Mouse (Mus musculus): ENCODE data around the gene Smyd1. TPM values are rescaled to one million over a fixed set of nuclear protein-coding genes. Genes with fewer than 3 reads are reported as not detected.
"Not testable (repeated sequence)": the region's sequence is repeated elsewhere in the genome, so short reads cannot be mapped to it uniquely, and the experiment has no call there.

Gene Smyd1
- polyA plus RNA-seq, 1 experiment from 2014 or later: 1.6 TPM

GRCm38 (mm10) chr6:71268929-71269685, 52.9 kb downstream of the Smyd1 start:
- H3K4me1 ChIP-seq (ENCODE audit: control insufficient read depth, insufficient read depth, low read length): peaks cover 3% of the 10 kb centered on the region; the same call in 1 of the 2 replicates
- H3K36me3 ChIP-seq (replicated peaks; ENCODE audit: control insufficient read depth, insufficient read depth, low read depth, low read length): no peaks in the 10 kb centered on the region
- H3K27ac ChIP-seq (replicated peaks; ENCODE audit: low read depth, low read length): no peak overlapping the region
- H3K9ac ChIP-seq (replicated peaks; ENCODE audit: low read length): no peak overlapping the region
- H3K27me3 ChIP-seq (ENCODE audit: control insufficient read depth, insufficient read depth, low read length): no peaks in the 10 kb centered on the region
- H3K9me3 ChIP-seq (replicated peaks; ENCODE audit: control insufficient read depth, low read length): no peaks in the 10 kb centered on the region
- 64% methylated on average over 7 of the region's 7 CpGs for WGBS
- H3K4me3 ChIP-seq (ENCODE audit: low read depth, low read length): no peak overlapping the region
- H3K4me2 ChIP-seq (ENCODE audit: low read depth, low read length): no peak overlapping the region
- ATAC-seq (replicated peaks; ENCODE audit: insufficient number of reproducible peaks, low FRiP score, low TSS enrichment, low read depth): no peak
- DNase-seq (ENCODE audit: low spot score): peak; percentile 37

- H3K4me2 ChIP-seq (ENCODE audit: low read depth, low read length); H3K4me3 ChIP-seq (ENCODE audit: low read depth, low read length); H3K27me3 ChIP-seq (ENCODE audit: control insufficient read depth, insufficient read depth, low read length); H3K4me1 ChIP-seq (ENCODE audit: control insufficient read depth, insufficient read depth, low read length); DNase-seq (ENCODE audit: low spot score); ATAC-seq (replicated peaks; ENCODE audit: insufficient number of reproducible peaks, low FRiP score, low TSS enrichment, low read depth); H3K27ac ChIP-seq (replicated peaks; ENCODE audit: low read depth, low read length); H3K9ac ChIP-seq (replicated peaks; ENCODE audit: low read length); H3K9me3 ChIP-seq (replicated peaks; ENCODE audit: control insufficient read depth, low read length); H3K36me3 ChIP-seq (replicated peaks; ENCODE audit: control insufficient read depth, insufficient read depth, low read depth, low read length): not testable (repeated sequence)
- WGBS: 82% methylated on average over 7 of the region's 7 CpGs
Observed at GRCm38 (mm10) chr6:71267603-71268002, 54.4 kb downstream of the Smyd1 start.

- Histone ChIP-seq H3K4me3 (ENCODE audit: low read depth, low read length) (no peak overlapping the region), H3K4me2 (ENCODE audit: low read depth, low read length) (no peak overlapping the region), H3K27me3 (ENCODE audit: control insufficient read depth, insufficient read depth, low read length) (no peaks in the 10 kb centered on the region), H3K9ac (replicated peaks; ENCODE audit: low read length) (no peak overlapping the region), H3K36me3 (replicated peaks; ENCODE audit: control insufficient read depth, insufficient read depth, low read depth, low read length) (no peaks in the 10 kb centered on the region), H3K27ac (replicated peaks; ENCODE audit: low read depth, low read length) (no peak overlapping the region), H3K9me3 (replicated peaks; ENCODE audit: control insufficient read depth, low read length) (no peaks in the 10 kb centered on the region), H3K4me1 (ENCODE audit: control insufficient read depth, insufficient read depth, low read length) (no peaks in the 10 kb centered on the region)
- DNase-seq (ENCODE audit: low spot score): no peak
- no peak for ATAC-seq (replicated peaks; ENCODE audit: insufficient number of reproducible peaks, low FRiP score, low TSS enrichment, low read depth)
- WGBS: 80% methylated on average over 8 of the region's 8 CpGs
Observed at GRCm38 (mm10) chr6:71262142-71262833, 59.7 kb downstream of the Smyd1 start.

GRCm38 (mm10) chr6:71261060-71261459, 61.0 kb downstream of the Smyd1 start:
- no peak overlapping the region for H3K9ac ChIP-seq (replicated peaks; ENCODE audit: low read length)
- no peaks in the 10 kb centered on the region for H3K4me1 ChIP-seq (ENCODE audit: control insufficient read depth, insufficient read depth, low read length)
- ATAC-seq (replicated peaks; ENCODE audit: insufficient number of reproducible peaks, low FRiP score, low TSS enrichment, low read depth): no peak
- H3K9me3 ChIP-seq (replicated peaks; ENCODE audit: control insufficient read depth, low read length): no peaks in the 10 kb centered on the region
- WGBS: 69% methylated on average over 3 of the region's 3 CpGs
- H3K27me3 ChIP-seq (ENCODE audit: control insufficient read depth, insufficient read depth, low read length): no peaks in the 10 kb centered on the region
- no peak overlapping the region for H3K4me3 ChIP-seq (ENCODE audit: low read depth, low read length)
- DNase-seq (ENCODE audit: low spot score): no peak
- no peaks in the 10 kb centered on the region for H3K36me3 ChIP-seq (replicated peaks; ENCODE audit: control insufficient read depth, insufficient read depth, low read depth, low read length)
- H3K27ac ChIP-seq (replicated peaks; ENCODE audit: low read depth, low read length): no peak overlapping the region
- H3K4me2 ChIP-seq (ENCODE audit: low read depth, low read length): no peak overlapping the region

GRCm38 (mm10) chr6:71260051-71260640, 61.9 kb downstream of the Smyd1 start:
- no peak overlapping the region for H3K27ac ChIP-seq (replicated peaks; ENCODE audit: low read depth, low read length)
- no peaks in the 10 kb centered on the region for H3K4me1 ChIP-seq (ENCODE audit: control insufficient read depth, insufficient read depth, low read length)
- no peaks in the 10 kb centered on the region for H3K9me3 ChIP-seq (replicated peaks; ENCODE audit: control insufficient read depth, low read length)
- 61% methylated on average over 6 of the region's 6 CpGs for WGBS
- no peak overlapping the region for H3K4me2 ChIP-seq (ENCODE audit: low read depth, low read length)
- H3K9ac ChIP-seq (replicated peaks; ENCODE audit: low read length): no peak overlapping the region
- no peak for ATAC-seq (replicated peaks; ENCODE audit: insufficient number of reproducible peaks, low FRiP score, low TSS enrichment, low read depth)
- no peaks in the 10 kb centered on the region for H3K27me3 ChIP-seq (ENCODE audit: control insufficient read depth, insufficient read depth, low read length)
- H3K4me3 ChIP-seq (ENCODE audit: low read depth, low read length): no peak overlapping the region
- H3K36me3 ChIP-seq (replicated peaks; ENCODE audit: control insufficient read depth, insufficient read depth, low read depth, low read length): no peaks in the 10 kb centered on the region
- no peak for DNase-seq (ENCODE audit: low spot score)

- H3K9ac ChIP-seq (replicated peaks; ENCODE audit: low read length): no peak overlapping the region
- no peaks in the 10 kb centered on the region for H3K9me3 ChIP-seq (replicated peaks; ENCODE audit: control insufficient read depth, low read length)
- no peak overlapping the region for H3K27ac ChIP-seq (replicated peaks; ENCODE audit: low read depth, low read length)
- WGBS: 85% methylated on average over 4 of the region's 4 CpGs
- H3K27me3 ChIP-seq (ENCODE audit: control insufficient read depth, insufficient read depth, low read length): no peaks in the 10 kb centered on the region
- ATAC-seq (replicated peaks; ENCODE audit: insufficient number of reproducible peaks, low FRiP score, low TSS enrichment, low read depth) (no peak), DNase-seq (ENCODE audit: low spot score) (no peak)
- H3K4me3 ChIP-seq (ENCODE audit: low read depth, low read length): no peak overlapping the region
- H3K4me1 ChIP-seq (ENCODE audit: control insufficient read depth, insufficient read depth, low read length): no peaks in the 10 kb centered on the region
- no peak overlapping the region for H3K4me2 ChIP-seq (ENCODE audit: low read depth, low read length)
- no peaks in the 10 kb centered on the region for H3K36me3 ChIP-seq (replicated peaks; ENCODE audit: control insufficient read depth, insufficient read depth, low read depth, low read length)
Observed at GRCm38 (mm10) chr6:71259166-71259565, 62.9 kb downstream of the Smyd1 start.

- ATAC-seq (replicated peaks; ENCODE audit: insufficient number of reproducible peaks, low FRiP score, low TSS enrichment, low read depth) (no peak), DNase-seq (ENCODE audit: low spot score) (no peak)
- Histone ChIP-seq H3K9ac (replicated peaks; ENCODE audit: low read length) (no peak overlapping the region), H3K4me1 (ENCODE audit: control insufficient read depth, insufficient read depth, low read length) (no peaks in the 10 kb centered on the region), H3K4me3 (ENCODE audit: low read depth, low read length) (no peak overlapping the region), H3K36me3 (replicated peaks; ENCODE audit: control insufficient read depth, insufficient read depth, low read depth, low read length) (no peaks in the 10 kb centered on the region), H3K4me2 (ENCODE audit: low read depth, low read length) (no peak overlapping the region), H3K27me3 (ENCODE audit: control insufficient read depth, insufficient read depth, low read length) (no peaks in the 10 kb centered on the region), H3K27ac (replicated peaks; ENCODE audit: low read depth, low read length) (no peak overlapping the region), H3K9me3 (replicated peaks; ENCODE audit: control insufficient read depth, low read length) (no peaks in the 10 kb centered on the region)
- 85% methylated on average over 2 of the region's 2 CpGs for WGBS
Observed at GRCm38 (mm10) chr6:71258562-71258961, 63.5 kb downstream of the Smyd1 start.

GRCm38 (mm10) chr6:71257375-71257774, 64.7 kb downstream of the Smyd1 start:
- no peak overlapping the region for H3K4me3 ChIP-seq (ENCODE audit: low read depth, low read length)
- no peaks in the 10 kb centered on the region for H3K36me3 ChIP-seq (replicated peaks; ENCODE audit: control insufficient read depth, insufficient read depth, low read depth, low read length)
- ATAC-seq (replicated peaks; ENCODE audit: insufficient number of reproducible peaks, low FRiP score, low TSS enrichment, low read depth): no peak
- WGBS: 61% methylated on average over 1 of the region's 1 CpGs
- no peak overlapping the region for H3K27ac ChIP-seq (replicated peaks; ENCODE audit: low read depth, low read length)
- H3K9me3 ChIP-seq (replicated peaks; ENCODE audit: control insufficient read depth, low read length): no peaks in the 10 kb centered on the region
- H3K9ac ChIP-seq (replicated peaks; ENCODE audit: low read length): no peak overlapping the region
- H3K27me3 ChIP-seq (ENCODE audit: control insufficient read depth, insufficient read depth, low read length): no peaks in the 10 kb centered on the region
- DNase-seq (ENCODE audit: low spot score): no peak
- H3K4me2 ChIP-seq (ENCODE audit: low read depth, low read length): no peak overlapping the region
- H3K4me1 ChIP-seq (ENCODE audit: control insufficient read depth, insufficient read depth, low read length): no peaks in the 10 kb centered on the region

Measured in embryonic facial prominence, embryonic 11.5 days (tissue).